Mouse (Mus musculus): ENCODE results near the gene Numbl. TPM values are rescaled to one million over a fixed set of nuclear protein-coding genes. Genes with fewer than 3 reads are reported as not detected.

The Numbl gene
- polyA plus RNA-seq, 1 experiment from 2014 or later: 9.2 TPM

DNA sequence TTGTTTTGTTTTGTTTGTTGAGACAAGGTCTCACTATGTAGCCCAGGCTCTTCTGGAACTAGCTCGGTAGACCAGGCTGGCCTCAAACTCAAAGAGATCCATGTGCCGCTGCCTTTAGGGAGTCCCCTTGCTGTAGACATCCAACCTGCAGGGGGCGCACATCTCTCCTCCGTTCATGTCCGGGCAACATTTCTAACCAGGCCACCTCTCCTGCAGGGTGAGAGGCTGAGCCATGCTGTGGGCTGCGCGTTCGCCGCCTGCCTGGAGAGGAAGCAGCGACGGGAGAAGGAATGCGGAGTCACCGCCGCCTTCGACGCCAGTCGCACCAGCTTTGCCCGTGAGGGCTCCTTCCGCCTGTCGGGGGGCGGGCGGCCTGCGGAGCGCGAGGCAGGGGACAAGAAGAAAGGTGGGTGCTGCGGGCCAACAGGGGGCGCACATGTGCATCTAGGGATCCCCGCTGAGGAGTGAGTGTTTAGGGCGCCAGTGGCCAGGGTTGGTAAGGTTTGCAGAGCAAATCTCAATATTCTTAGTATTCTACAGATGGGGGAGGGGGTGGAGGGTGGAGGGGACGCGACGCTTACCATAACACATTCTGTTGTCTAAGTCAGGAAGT lies 15.6 kb downstream of the Numbl start:
- peaks cover 45% of the 10 kb centered on the region for H3K36me3 ChIP-seq
- peak overlapping the region; percentile 47 for H3K4me2 ChIP-seq
- H3K4me1 ChIP-seq (replicated peaks): no peaks in the 10 kb centered on the region
- H3K27ac ChIP-seq: no peak overlapping the region
- no peaks in the 10 kb centered on the region for H3K9me3 ChIP-seq (replicated peaks)
- 46% methylated on average over 32 of the region's 32 CpGs for WGBS
- no peak overlapping the region for H3K9ac ChIP-seq
- no peaks in the 10 kb centered on the region for H3K27me3 ChIP-seq
- peak overlapping the region; percentile 30 for H3K4me3 ChIP-seq
- ATAC-seq (replicated peaks; ENCODE audit: insufficient number of reproducible peaks, insufficient read depth, low FRiP score, low read depth): no peak

- Histone ChIP-seq H3K4me1 (replicated peaks) (no peaks in the 10 kb centered on the region), H3K36me3 (peaks cover 39% of the 10 kb centered on the region)
These were observed 16.7 kb downstream of the Numbl start for GRCm38 (mm10) chr7:27274916-27275315.

GRCm38 (mm10) chr7:27276021-27276420 lies 17.8 kb downstream of the Numbl start:
- Histone ChIP-seq H3K9ac (no peak overlapping the region), H3K27me3 (no peaks in the 10 kb centered on the region), H3K9me3 (replicated peaks) (no peaks in the 10 kb centered on the region), H3K27ac (no peak overlapping the region), H3K4me1 (replicated peaks) (no peaks in the 10 kb centered on the region), H3K36me3 (peaks cover 31% of the 10 kb centered on the region), H3K4me2 (no peak overlapping the region), H3K4me3 (no peak overlapping the region)
- WGBS: 60% methylated on average over 7 of the region's 7 CpGs
- ATAC-seq (replicated peaks; ENCODE audit: insufficient number of reproducible peaks, insufficient read depth, low FRiP score, low read depth): no peak

More at GRCm38 (mm10) chr7:27274916-27275315, 16.7 kb downstream of the Numbl start:
- no peak for ATAC-seq (replicated peaks; ENCODE audit: insufficient number of reproducible peaks, insufficient read depth, low FRiP score, low read depth)
- Histone ChIP-seq H3K9me3 (replicated peaks) (no peaks in the 10 kb centered on the region), H3K27me3 (no peaks in the 10 kb centered on the region), H3K9ac (no peak overlapping the region), H3K4me3 (no peak overlapping the region), H3K27ac (no peak overlapping the region), H3K4me2 (no peak overlapping the region)
- 83% methylated on average over 4 of the region's 4 CpGs for WGBS

- WGBS: 94% methylated on average over 3 of the region's 3 CpGs
- ATAC-seq (replicated peaks; ENCODE audit: insufficient number of reproducible peaks, insufficient read depth, low FRiP score, low read depth): no peak
- H3K4me2 ChIP-seq: no peak overlapping the region
- no peaks in the 10 kb centered on the region for H3K4me1 ChIP-seq (replicated peaks)
- no peak overlapping the region for H3K9ac ChIP-seq
- peaks cover 29% of the 10 kb centered on the region for H3K36me3 ChIP-seq
- no peaks in the 10 kb centered on the region for H3K27me3 ChIP-seq
- no peak overlapping the region for H3K4me3 ChIP-seq
- H3K9me3 ChIP-seq (replicated peaks): no peaks in the 10 kb centered on the region
- no peak overlapping the region for H3K27ac ChIP-seq
These were observed 19.0 kb downstream of the Numbl start for GRCm38 (mm10) chr7:27277191-27277590.

DNA sequence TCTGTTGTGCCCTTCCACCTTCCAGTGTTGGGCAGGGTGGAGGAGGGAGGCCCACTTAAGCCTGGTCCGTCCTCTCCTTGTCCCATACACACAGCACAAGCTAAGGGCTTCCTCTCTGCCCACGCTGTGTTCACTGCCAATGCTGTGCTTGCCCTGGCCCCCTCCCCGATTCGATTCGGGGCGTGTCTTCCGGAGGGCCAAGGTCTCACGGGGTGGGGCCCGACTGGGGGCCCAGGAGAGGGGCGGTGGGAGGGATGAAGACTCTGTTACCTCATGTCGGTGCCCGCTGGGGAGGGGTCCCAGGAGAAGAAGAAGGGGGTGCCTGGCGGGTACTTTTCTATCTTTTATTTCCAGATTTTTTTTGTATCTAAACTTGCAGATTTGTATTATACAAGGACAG lies 23.5 kb downstream of the Numbl start:
- 66% methylated on average over 13 of the region's 13 CpGs for WGBS
- Histone ChIP-seq H3K4me2 (no peak overlapping the region), H3K9ac (no peak overlapping the region), H3K36me3 (peaks cover 27% of the 10 kb centered on the region), H3K27me3 (peaks cover 13% of the 10 kb centered on the region), H3K9me3 (replicated peaks) (no peaks in the 10 kb centered on the region), H3K27ac (no peak overlapping the region), H3K4me3 (no peak overlapping the region), H3K4me1 (replicated peaks) (peaks cover 10% of the 10 kb centered on the region)
- no peak for ATAC-seq (replicated peaks; ENCODE audit: insufficient number of reproducible peaks, insufficient read depth, low FRiP score, low read depth)

- Histone ChIP-seq H3K9me3 (replicated peaks) (no peaks in the 10 kb centered on the region), H3K4me3 (no peak overlapping the region), H3K4me1 (replicated peaks) (peaks cover 10% of the 10 kb centered on the region), H3K27ac (no peak overlapping the region), H3K27me3 (peaks cover 13% of the 10 kb centered on the region), H3K9ac (no peak overlapping the region), H3K36me3 (peaks cover 22% of the 10 kb centered on the region), H3K4me2 (no peak overlapping the region)
- 78% methylated on average over 4 of the region's 4 CpGs for WGBS
- ATAC-seq (replicated peaks; ENCODE audit: insufficient number of reproducible peaks, insufficient read depth, low FRiP score, low read depth): no peak
These were observed 24.0 kb downstream of the Numbl start for GRCm38 (mm10) chr7:27282225-27282624.

- no peak; the same call in 1 of the 2 replicates for ATAC-seq (replicated peaks; ENCODE audit: insufficient number of reproducible peaks, insufficient read depth, low FRiP score, low read depth)
- Histone ChIP-seq H3K27me3 (peaks cover 13% of the 10 kb centered on the region), H3K9ac (no peak overlapping the region), H3K36me3 (peaks cover 5% of the 10 kb centered on the region; the same call in 1 of the 2 replicates), H3K4me1 (replicated peaks) (peaks cover 10% of the 10 kb centered on the region), H3K27ac (no peak overlapping the region), H3K4me3 (no peak overlapping the region; the same call in 1 of the 2 replicates), H3K9me3 (replicated peaks) (no peaks in the 10 kb centered on the region), H3K4me2 (peak overlapping the region; percentile 14)
- WGBS: 2% methylated on average over 28 of the region's 28 CpGs
These were observed 26.8 kb downstream of the Numbl start for GRCm38 (mm10) chr7:27284865-27285697.

- ATAC-seq (replicated peaks; ENCODE audit: insufficient number of reproducible peaks, insufficient read depth, low FRiP score, low read depth): no peak; the same call in 1 of the 2 replicates
- Histone ChIP-seq H3K27me3 (peaks cover 13% of the 10 kb centered on the region), H3K4me2 (peak overlapping the region; percentile 14), H3K4me3 (no peak overlapping the region), H3K9me3 (replicated peaks) (no peaks in the 10 kb centered on the region), H3K27ac (no peak overlapping the region), H3K36me3 (peaks cover 5% of the 10 kb centered on the region; the same call in 1 of the 2 replicates), H3K9ac (no peak overlapping the region), H3K4me1 (replicated peaks) (peaks cover 10% of the 10 kb centered on the region)
- WGBS: 4% methylated on average over 8 of the region's 8 CpGs
These were observed 27.4 kb downstream of the Numbl start for GRCm38 (mm10) chr7:27285698-27286066.

- Histone ChIP-seq H3K4me1 (replicated peaks) (peaks cover 16% of the 10 kb centered on the region), H3K4me3 (no peak overlapping the region), H3K27me3 (peaks cover 13% of the 10 kb centered on the region), H3K36me3 (no peaks in the 10 kb centered on the region), H3K27ac (no peak overlapping the region), H3K9me3 (replicated peaks) (no peaks in the 10 kb centered on the region), H3K4me2 (no peak overlapping the region), H3K9ac (no peak overlapping the region)
- WGBS: 80% methylated on average over 7 of the region's 7 CpGs
- ATAC-seq (replicated peaks; ENCODE audit: insufficient number of reproducible peaks, insufficient read depth, low FRiP score, low read depth): no peak
These were observed 30.5 kb downstream of the Numbl start for GRCm38 (mm10) chr7:27288732-27289131.

GRCm38 (mm10) chr7:27290555-27290954 lies 32.3 kb downstream of the Numbl start:
- ATAC-seq (replicated peaks; ENCODE audit: insufficient number of reproducible peaks, insufficient read depth, low FRiP score, low read depth): no peak
- Histone ChIP-seq H3K4me3 (no peak overlapping the region), H3K27me3 (no peaks in the 10 kb centered on the region), H3K9ac (no peak overlapping the region), H3K9me3 (replicated peaks) (no peaks in the 10 kb centered on the region), H3K36me3 (no peaks in the 10 kb centered on the region), H3K27ac (no peak overlapping the region), H3K4me1 (replicated peaks) (peaks cover 8% of the 10 kb centered on the region; the same call in 1 of the 2 replicates), H3K4me2 (no peak overlapping the region)
- 74% methylated on average over 2 of the region's 2 CpGs for WGBS

DNA sequence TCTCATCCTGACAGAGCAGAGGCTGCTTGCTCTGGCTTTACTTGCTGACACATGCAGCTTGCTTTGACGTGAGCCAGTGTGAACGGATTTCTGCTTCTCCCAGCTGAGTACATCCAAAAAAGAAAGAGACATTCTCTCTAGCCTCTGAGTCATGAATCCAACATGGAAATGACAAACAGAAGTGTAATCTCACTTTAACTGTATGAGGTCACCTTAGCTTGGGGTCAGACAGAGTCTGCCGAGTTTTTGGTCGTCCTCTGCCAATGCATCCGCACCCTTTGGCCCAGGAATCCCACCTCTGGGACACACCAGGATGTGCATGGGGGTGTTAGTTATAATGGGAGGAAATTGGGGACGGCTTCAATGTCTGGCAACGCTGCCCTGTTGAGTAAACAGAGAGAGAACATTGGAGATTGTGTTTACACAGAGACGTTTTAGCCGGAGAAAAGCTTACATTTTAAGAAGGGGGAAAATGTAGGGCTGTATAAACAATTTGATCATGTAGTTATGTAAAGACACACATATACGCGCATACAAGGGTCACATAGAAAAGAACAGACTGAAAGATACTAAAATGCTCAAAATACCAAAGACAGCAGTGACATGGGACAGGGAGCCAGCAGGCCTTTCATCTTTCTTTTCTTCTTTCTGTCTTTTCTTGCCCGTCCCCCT lies 33.7 kb downstream of the Numbl start:
- WGBS: 43% methylated on average over 12 of the region's 12 CpGs

More for the DNA sequence above, 33.7 kb downstream of the Numbl start:
- H3K9ac ChIP-seq: no peak overlapping the region
- peak overlapping the region; percentile 31; the same call in 1 of the 2 replicates for H3K27ac ChIP-seq
- peaks cover 7% of the 10 kb centered on the region; the same call in 1 of the 2 replicates for H3K4me1 ChIP-seq (replicated peaks)
- no peaks in the 10 kb centered on the region for H3K9me3 ChIP-seq (replicated peaks)
- no peaks in the 10 kb centered on the region for H3K27me3 ChIP-seq
- no peaks in the 10 kb centered on the region for H3K36me3 ChIP-seq
- H3K4me3 ChIP-seq: no peak overlapping the region
- peak overlapping the region; percentile 5; the same call in 1 of the 2 replicates for H3K4me2 ChIP-seq
- 0 out of 2 replicates have a peak, but pooled peaks have one; percentile 39 for ATAC-seq (replicated peaks; ENCODE audit: insufficient number of reproducible peaks, insufficient read depth, low FRiP score, low read depth)

Measured in heart, embryonic 15.5 days (tissue).